Mouse (Mus musculus): Measurements from ENCODE around the gene Gm4969.

DNA sequence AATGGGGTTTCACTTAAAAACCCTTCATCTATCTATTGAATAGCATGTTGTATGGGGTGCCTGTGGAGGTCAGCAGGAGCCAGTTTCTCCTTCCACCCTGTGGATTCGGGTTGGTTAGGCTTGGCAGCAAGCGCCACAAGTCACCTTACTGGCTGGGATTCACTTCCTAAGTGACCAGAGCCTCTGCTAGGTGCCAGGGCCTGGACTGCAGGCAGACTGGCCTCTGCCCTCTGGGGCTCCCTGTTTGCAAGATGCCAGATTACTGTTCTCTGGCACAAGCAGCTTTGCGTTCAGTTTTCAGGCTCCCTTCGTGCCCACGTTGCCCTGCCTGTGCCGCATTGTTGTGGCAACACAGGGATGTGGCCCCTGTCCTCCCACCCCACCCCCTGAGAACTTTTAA is 6.5 kb upstream of the Gm4969 start:
- TF ChIP-seq CTCF (IDR thresholded peaks at IDR 0.05; ENCODE audit: extremely low read depth, insufficient read depth, low read length) (no peak), POLR2A (IDR thresholded peaks at IDR 0.05; ENCODE audit: extremely low read depth, insufficient read depth, low read length) (no peak)

Measured in cortical plate, adult 2 months (tissue).